Mouse (Mus musculus) limb, embryonic 11.5 days (tissue): ENCODE measurements around the gene Atp11a. TPM values are rescaled to one million over a fixed set of nuclear protein-coding genes. Genes with fewer than 3 reads are reported as not detected.

Experiments used
- ATAC-seq: fragments of 200-750 bp; cut with Nextera tagmentation; 2 replicates; pipeline ENCODE4 v1.8.0; 2017; ENCODE audit warnings: low read depth; ENCODE audit not compliant: insufficient number of reproducible peaks, low FRiP score, low TSS enrichment
- DNase-seq: peaks from one replicate; pipeline ENCODE4 v3.0.0-alpha.2; 2015; ENCODE audit warnings: low spot score
- H3K27ac ChIP-seq: fragments of 300-500 bp; sonication (generic); replicated peaks from 2 replicates; pipeline ENCODE4 v1.5.1; 2014; ENCODE audit warnings: low read depth, mild to moderate bottlenecking, low read length
- H3K27me3 ChIP-seq: fragments of 300-500 bp; sonication (generic); 2 replicates; pipeline ENCODE4 v1.6.1; 2014; ENCODE audit warnings: mild to moderate bottlenecking, low read length, mixed read lengths; ENCODE audit not compliant: control insufficient read depth, insufficient read depth
- H3K36me3 ChIP-seq: fragments of 300-500 bp; sonication (generic); 2 replicates; pipeline ENCODE4 v1.6.1; 2014; ENCODE audit warnings: mild to moderate bottlenecking, low read length, moderate library complexity, mixed read lengths; ENCODE audit not compliant: control insufficient read depth, insufficient read depth
- H3K4me1 ChIP-seq: fragments of 300-500 bp; sonication (generic); 2 replicates; pipeline ENCODE4 v1.6.1; 2014; ENCODE audit warnings: low read length, mixed read lengths; ENCODE audit not compliant: control insufficient read depth, insufficient read depth
- H3K4me2 ChIP-seq: fragments of 300-500 bp; sonication (generic); 2 replicates; pipeline ENCODE4 v1.6.1; 2014; ENCODE audit warnings: low read depth, mild to moderate bottlenecking, moderate library complexity; ENCODE audit not compliant: severe bottlenecking
- H3K4me3 ChIP-seq: fragments of 300-500 bp; sonication (generic); 2 replicates; pipeline ENCODE4 v1.5.1; 2014; ENCODE audit warnings: low read depth, low read length
- H3K9ac ChIP-seq: fragments of 300-500 bp; sonication (generic); 2 replicates; pipeline ENCODE4 v1.6.1; 2014; ENCODE audit warnings: mild to moderate bottlenecking, low read length
- H3K9me3 ChIP-seq: fragments of 300-500 bp; sonication (generic); 2 replicates; pipeline ENCODE4 v1.6.1; 2016; ENCODE audit warnings: low read length; ENCODE audit not compliant: control insufficient read depth
- WGBS: fragments of 180-500 bp; shearing (Covaris S2); extraction: QIAGEN DNeasy Blood & Tissue Kit; methylation state at CpG from one replicate; pipeline ENCODE4 v1.1.7; 2014; 5-methylcytosine and 5-hydroxymethylcytosine counted together
- polyA plus RNA-seq: library from polyadenylated mRNA; unstranded; fragments of >200 nt; fragmentation: Nextera tagmentation; extraction: Ambion mirVana; gene quantifications from 2 replicates; pipeline ENCODE4 v1.2.1, GENCODE M21; 2014

Gene Atp11a
- polyA plus RNA-seq, 1 experiment from 2014 or later = 11.8 TPM

DNA sequence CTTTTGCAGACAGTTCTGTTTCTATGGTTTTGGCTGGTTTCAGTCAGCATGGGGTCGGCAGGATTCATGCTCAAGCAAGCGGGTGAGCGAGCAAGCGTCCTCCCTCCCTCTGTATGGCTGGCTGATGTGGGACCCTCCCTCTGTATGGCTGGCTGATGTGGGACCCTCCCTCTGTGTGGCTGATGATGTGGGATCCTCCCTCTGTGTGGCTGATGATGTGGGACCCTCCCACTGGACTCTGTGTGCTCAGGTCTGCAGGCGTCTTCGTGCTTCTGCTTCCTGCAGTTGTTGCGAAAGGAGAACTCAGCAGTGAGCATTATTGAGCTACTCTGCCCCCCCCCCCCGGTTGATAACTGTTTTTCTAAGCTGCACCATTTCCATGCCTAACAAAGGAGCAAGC is 30.6 kb downstream of the Atp11a start:
- H3K4me3 ChIP-seq = no peak overlapping the region
- H3K9ac ChIP-seq = no peak overlapping the region
- H3K9me3 ChIP-seq = no peaks in the 10 kb centered on the region
- H3K27me3 ChIP-seq = no peaks in the 10 kb centered on the region
- ATAC-seq = no peak
- no peak overlapping the region for H3K27ac ChIP-seq
- H3K4me1 ChIP-seq = no peaks in the 10 kb centered on the region
- no peaks in the 10 kb centered on the region for H3K36me3 ChIP-seq
- no peak for DNase-seq
- 77% methylated on average over 8 of the region's 8 CpGs for WGBS
- no peak overlapping the region for H3K4me2 ChIP-seq

DNA sequence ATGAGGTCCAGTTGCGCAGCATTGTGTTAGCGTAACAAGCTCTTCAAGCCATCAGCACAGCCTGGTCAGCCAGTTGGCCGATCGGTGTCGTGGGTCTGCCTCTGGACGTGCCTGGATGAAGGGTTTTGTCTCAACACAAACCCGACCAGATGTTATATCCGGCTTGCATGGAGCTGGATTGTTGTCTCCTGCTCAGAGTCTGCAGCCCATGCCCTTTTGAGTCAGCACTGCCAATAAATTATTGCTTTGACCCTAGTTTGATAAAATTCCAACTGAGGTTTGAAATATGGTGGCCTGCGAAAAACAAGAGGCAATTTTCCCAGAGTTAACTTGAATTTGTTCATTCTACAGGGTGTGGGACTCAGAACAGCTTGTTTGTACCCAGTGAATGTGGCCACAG is 31.9 kb downstream of the Atp11a start:
- no peaks in the 10 kb centered on the region for H3K4me1 ChIP-seq
- H3K4me2 ChIP-seq = no peak overlapping the region
- DNase-seq (no peak), ATAC-seq (no peak)
- H3K4me3 ChIP-seq = no peak overlapping the region
- no peaks in the 10 kb centered on the region for H3K9me3 ChIP-seq
- no peaks in the 10 kb centered on the region for H3K27me3 ChIP-seq
- H3K9ac ChIP-seq = no peak overlapping the region
- WGBS = 81% methylated on average over 9 of the region's 9 CpGs
- no peaks in the 10 kb centered on the region for H3K36me3 ChIP-seq
- H3K27ac ChIP-seq = no peak overlapping the region

DNA sequence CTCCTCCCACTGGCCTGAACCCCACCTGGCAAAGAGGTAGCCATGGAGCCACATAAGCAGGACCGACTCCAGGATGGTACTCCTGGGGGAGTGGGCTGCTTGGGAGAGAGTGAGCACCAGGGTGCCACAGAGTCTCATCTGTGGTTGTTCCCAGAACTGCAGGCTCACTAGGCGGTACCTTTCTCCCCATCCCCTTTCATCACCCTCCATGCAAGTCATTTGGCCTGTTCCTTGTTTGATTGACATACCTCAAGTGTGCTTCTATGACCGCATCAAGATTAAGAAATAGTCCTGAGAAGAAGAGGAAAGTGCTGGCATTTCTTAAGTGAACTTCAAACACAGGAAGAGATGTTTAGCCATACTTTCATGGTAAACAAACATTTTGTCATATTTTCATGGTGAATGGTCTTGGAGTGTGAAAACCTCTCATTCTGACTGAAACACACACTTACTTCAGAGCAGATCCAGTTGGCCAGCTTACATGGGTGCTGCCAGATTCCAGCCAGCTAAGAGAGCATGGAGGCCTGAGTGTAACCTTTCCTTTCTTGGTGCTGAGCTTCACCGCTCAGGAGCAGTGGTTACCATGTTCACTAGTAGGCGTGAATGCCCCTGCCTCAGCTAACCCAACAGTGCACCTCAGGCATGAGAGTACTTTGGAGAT is 38.3 kb downstream of the Atp11a start:
- H3K9ac ChIP-seq = no peak overlapping the region
- no peaks in the 10 kb centered on the region for H3K9me3 ChIP-seq
- 92% methylated on average over 5 of the region's 5 CpGs for WGBS
- H3K4me3 ChIP-seq = no peak overlapping the region
- DNase-seq = no peak
- no peaks in the 10 kb centered on the region for H3K27me3 ChIP-seq
- ATAC-seq = no peak
- H3K36me3 ChIP-seq = no peaks in the 10 kb centered on the region
- no peak overlapping the region for H3K4me2 ChIP-seq
- no peak overlapping the region for H3K27ac ChIP-seq
- no peaks in the 10 kb centered on the region for H3K4me1 ChIP-seq

DNA sequence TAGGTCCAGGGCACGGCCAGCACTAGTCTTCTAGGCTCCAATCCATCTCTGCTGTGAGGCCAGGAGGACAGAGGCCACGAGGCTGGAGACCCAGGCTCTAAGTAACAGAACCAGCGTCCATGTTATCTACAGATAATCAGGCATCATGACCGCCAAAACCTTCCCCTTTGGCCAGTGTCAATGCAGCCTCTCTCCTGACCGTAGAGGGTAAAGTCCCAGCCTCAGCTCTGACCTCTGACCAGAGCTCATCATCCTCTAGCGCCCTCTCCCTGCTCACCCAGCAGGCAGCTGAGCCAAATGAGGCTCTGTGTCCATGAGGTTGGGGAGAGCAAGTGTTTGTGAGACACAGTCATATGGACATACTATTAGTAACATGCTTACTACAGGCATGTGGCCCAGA is 42.3 kb downstream of the Atp11a start:
- Histone ChIP-seq H3K27me3 (no peaks in the 10 kb centered on the region), H3K9me3 (no peaks in the 10 kb centered on the region), H3K4me3 (no peak overlapping the region), H3K4me1 (peaks cover 7% of the 10 kb centered on the region; the same call in 1 of the 2 replicates), H3K4me2 (no peak overlapping the region), H3K27ac (no peak overlapping the region), H3K36me3 (no peaks in the 10 kb centered on the region), H3K9ac (no peak overlapping the region)
- ATAC-seq = no peak
- no peak for DNase-seq
- WGBS = 78% methylated on average over 6 of the region's 6 CpGs

DNA sequence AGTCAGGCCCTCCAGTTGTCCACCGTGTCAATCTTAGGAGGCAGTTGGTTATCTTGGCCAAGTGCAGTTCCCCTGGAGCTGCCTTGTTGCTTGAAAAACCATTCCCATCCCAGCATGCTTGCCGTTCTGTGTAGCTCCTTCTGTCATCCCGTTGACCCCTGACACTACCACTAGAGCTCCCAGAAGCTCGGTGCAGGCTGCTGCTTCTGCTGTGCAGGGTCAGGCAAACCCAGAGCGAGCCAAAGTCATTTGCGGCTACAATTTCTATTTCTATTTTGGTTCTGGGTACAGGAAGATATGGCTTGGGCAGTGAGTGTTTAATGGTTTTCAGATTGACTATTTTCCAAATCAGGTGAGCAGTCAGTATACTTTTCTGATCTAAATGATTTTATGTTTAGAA is 43.0 kb downstream of the Atp11a start:
- H3K36me3 ChIP-seq = no peaks in the 10 kb centered on the region
- no peak overlapping the region for H3K27ac ChIP-seq
- WGBS = 72% methylated on average over 6 of the region's 6 CpGs
- ATAC-seq = no peak
- H3K4me1 ChIP-seq = peaks cover 7% of the 10 kb centered on the region; the same call in 1 of the 2 replicates
- no peaks in the 10 kb centered on the region for H3K27me3 ChIP-seq
- no peaks in the 10 kb centered on the region for H3K9me3 ChIP-seq
- no peak for DNase-seq
- no peak overlapping the region for H3K9ac ChIP-seq
- no peak overlapping the region for H3K4me3 ChIP-seq
- H3K4me2 ChIP-seq = no peak overlapping the region

DNA sequence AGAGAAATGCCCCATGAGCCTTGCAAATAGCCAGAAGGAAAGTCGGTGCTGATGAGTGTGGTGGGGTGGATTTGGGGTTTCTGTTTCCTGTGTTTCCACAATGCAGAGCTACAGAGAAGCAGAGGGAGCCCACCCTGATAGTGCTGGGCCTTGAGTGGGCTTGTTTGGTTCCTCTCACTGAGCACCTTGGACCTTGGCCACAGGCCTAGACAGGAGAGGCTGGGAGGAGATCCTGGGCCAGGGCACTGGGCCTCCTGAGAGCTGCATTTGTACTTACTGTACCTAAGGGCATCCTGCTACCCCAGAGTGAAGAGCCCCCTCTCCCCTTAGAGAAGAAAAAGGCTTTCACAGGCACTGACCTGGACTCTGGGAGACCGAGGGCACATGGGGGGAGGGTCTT is 43.4 kb downstream of the Atp11a start:
- Histone ChIP-seq H3K27ac (no peak overlapping the region), H3K4me2 (no peak overlapping the region), H3K27me3 (no peaks in the 10 kb centered on the region), H3K4me3 (no peak overlapping the region), H3K36me3 (no peaks in the 10 kb centered on the region), H3K9me3 (no peaks in the 10 kb centered on the region), H3K9ac (no peak overlapping the region), H3K4me1 (peaks cover 7% of the 10 kb centered on the region; the same call in 1 of the 2 replicates)
- WGBS = 80% methylated on average over 2 of the region's 2 CpGs
- DNase-seq (no peak), ATAC-seq (no peak)

DNA sequence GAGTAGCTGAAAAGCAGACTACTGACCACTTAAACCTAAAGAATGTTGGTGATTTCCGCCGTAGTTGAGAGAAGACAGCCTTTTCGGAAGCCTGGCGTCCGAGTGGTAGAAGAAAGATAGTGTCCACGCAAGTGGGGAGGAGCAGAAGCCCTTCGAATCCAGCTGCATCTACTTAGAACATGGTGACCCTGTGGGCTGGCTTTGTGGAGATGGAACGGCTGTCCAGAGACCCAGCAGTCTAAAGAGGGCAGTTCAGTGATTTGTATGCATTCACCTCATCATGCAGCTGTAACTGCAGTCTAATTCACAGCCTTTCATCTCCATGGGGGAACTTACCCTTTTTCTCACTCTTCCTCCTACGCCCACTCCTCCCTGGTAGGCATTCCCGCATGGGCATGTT is 44.8 kb downstream of the Atp11a start:
- Histone ChIP-seq H3K4me3 (no peak overlapping the region), H3K9me3 (no peaks in the 10 kb centered on the region), H3K4me2 (no peak overlapping the region), H3K9ac (no peak overlapping the region), H3K36me3 (no peaks in the 10 kb centered on the region), H3K27ac (no peak overlapping the region), H3K4me1 (peaks cover 7% of the 10 kb centered on the region; the same call in 1 of the 2 replicates), H3K27me3 (no peaks in the 10 kb centered on the region)
- ATAC-seq (no peak), DNase-seq (no peak)
- WGBS = 62% methylated on average over 10 of the region's 10 CpGs

DNA sequence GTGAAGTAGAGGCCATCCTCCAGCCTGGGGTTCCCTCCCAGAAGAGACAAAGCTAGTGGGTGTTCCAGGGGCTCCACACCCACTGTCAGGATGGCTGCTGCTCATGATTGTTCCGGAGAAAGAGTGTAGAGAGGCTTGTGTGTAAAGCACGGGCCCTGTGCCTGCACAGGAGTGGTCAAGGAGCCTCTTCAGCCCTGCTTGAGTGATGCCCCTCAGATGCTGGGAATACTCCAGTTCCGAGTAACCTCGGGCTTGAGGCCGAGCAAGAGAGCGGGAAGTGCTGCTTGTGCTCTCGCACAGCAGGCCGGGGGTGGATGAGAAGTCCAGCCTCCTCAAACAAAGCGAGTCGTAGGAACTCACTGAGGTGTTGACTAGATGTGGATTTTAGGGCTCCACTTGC is 46.3 kb downstream of the Atp11a start:
- Histone ChIP-seq H3K4me1 (peaks cover 7% of the 10 kb centered on the region; the same call in 1 of the 2 replicates), H3K9me3 (no peaks in the 10 kb centered on the region), H3K36me3 (no peaks in the 10 kb centered on the region), H3K9ac (no peak overlapping the region), H3K4me3 (no peak overlapping the region), H3K4me2 (no peak overlapping the region), H3K27ac (no peak overlapping the region), H3K27me3 (no peaks in the 10 kb centered on the region)
- DNase-seq (no peak), ATAC-seq (no peak)
- WGBS = 88% methylated on average over 10 of the region's 10 CpGs

DNA sequence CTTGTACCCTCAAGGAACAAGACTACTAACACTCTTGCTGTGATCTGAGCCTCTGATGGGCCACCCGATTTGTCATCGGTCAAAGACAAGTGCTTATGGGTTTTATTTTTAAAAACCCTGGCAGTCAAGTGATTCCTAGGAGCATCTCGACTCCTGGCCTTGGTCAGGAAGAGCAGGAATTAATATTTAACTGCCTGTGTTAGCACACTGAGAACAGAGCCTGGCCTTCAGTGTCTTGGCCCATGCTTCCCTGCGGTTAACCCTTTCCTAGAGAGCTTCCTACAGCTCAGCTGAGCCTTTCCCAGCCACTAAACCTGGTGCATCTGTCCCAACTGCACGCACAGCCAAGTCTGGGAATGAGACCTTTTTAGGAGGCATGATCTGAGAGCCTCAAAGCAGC is 48.1 kb downstream of the Atp11a start:
- no peak overlapping the region for H3K9ac ChIP-seq
- ATAC-seq (no peak), DNase-seq (no peak)
- 84% methylated on average over 5 of the region's 5 CpGs for WGBS
- no peak overlapping the region for H3K4me3 ChIP-seq
- peaks cover 7% of the 10 kb centered on the region; the same call in 1 of the 2 replicates for H3K4me1 ChIP-seq
- no peaks in the 10 kb centered on the region for H3K36me3 ChIP-seq
- H3K27me3 ChIP-seq = no peaks in the 10 kb centered on the region
- no peaks in the 10 kb centered on the region for H3K9me3 ChIP-seq
- no peak overlapping the region for H3K27ac ChIP-seq
- H3K4me2 ChIP-seq = no peak overlapping the region
